8 mouse cellular contexts compared by ENCODE assay signal in genomic region chr15:101191459-101192259, GRCm38 (mm10). TPM values are rescaled to one million over a fixed set of nuclear protein-coding genes. Genes with fewer than 3 reads are reported as not detected.
DNase-seq lines count a peak whose midpoint lies in the region; ATAC-seq and TF ChIP-seq lines count a peak whose summit lies in the region.

No protein-coding gene starts in this region.

- intact Hi-C loops in left cerebral cortex, postnatal 10 days (cut with DNase I) = loop anchor here (10.0 kb wide), 1 partner anchor 127 kb away; no protein-coding TSS in a partner anchor

- no peaks in the 10 kb centered on the region for H3K27me3 ChIP-seq in liver, embryonic 12.5 days (replicated peaks)
- H3K27me3 ChIP-seq in midbrain, postnatal 0 days (ENCODE audit: insufficient read depth, low read length) = no peaks in the 10 kb centered on the region

- peak; percentile 45 for DNase-seq in right cerebral cortex, adult 18-20 months
- no peak for DNase-seq in right cerebral cortex, postnatal 14 days
- peak; percentile 54 for DNase-seq in embryo, embryonic 11 days
- peak; percentile 79 to 82 for DNase-seq in heart, adult 9 months (ENCODE audit: low spot score in 2 of 2)
- DNase-seq in midbrain, postnatal 0 days (ENCODE audit: low spot score) = peak; percentile 28
- no peak for DNase-seq in c-Kit-positive CD71-positive TER-119-positive erythroid progenitor cells, embryonic 14.5 days (ENCODE audit: low spot score)
- DNase-seq in left cerebral cortex, postnatal 10 days (ENCODE audit: extremely low spot score in 1 of 2, low spot score in 2 of 2) = no peak

- peaks cover 26% of the 10 kb centered on the region for H3K36me3 ChIP-seq in liver, embryonic 12.5 days
- H3K36me3 ChIP-seq in midbrain, postnatal 0 days (ENCODE audit: insufficient read depth, low read length) = peaks cover 23% of the 10 kb centered on the region

- 38% methylated on average over 13 of the region's 13 CpGs for WGBS in liver, embryonic 12.5 days (ENCODE audit: insufficient replicate concordance)
- 20% methylated on average over 13 of the region's 13 CpGs for WGBS in midbrain, postnatal 0 days

- peaks cover 72% of the 10 kb centered on the region for H3K4me1 ChIP-seq in liver, embryonic 12.5 days
- H3K4me1 ChIP-seq in midbrain, postnatal 0 days (ENCODE audit: insufficient read depth, low read length) = no peaks in the 10 kb centered on the region

- no peak for ATAC-seq in liver, embryonic 12.5 days
- ATAC-seq in midbrain, postnatal 0 days (ENCODE audit: low FRiP score) = no peak

- H3K9ac ChIP-seq in liver, embryonic 12.5 days = no peak overlapping the region
- no peak overlapping the region for H3K9ac ChIP-seq in midbrain, postnatal 0 days (replicated peaks; ENCODE audit: low read length, poor library complexity, severe bottlenecking)

- no peak for TF ChIP-seq CTCF in midbrain, postnatal 0 days (IDR thresholded peaks at IDR 0.05)

- H3K4me3 ChIP-seq in liver, embryonic 12.5 days = no peak overlapping the region
- no peak overlapping the region for H3K4me3 ChIP-seq in midbrain, postnatal 0 days (ENCODE audit: low read depth, low read length)

- H3K4me2 ChIP-seq in liver, embryonic 12.5 days = no peak overlapping the region
- no peak overlapping the region for H3K4me2 ChIP-seq in midbrain, postnatal 0 days (ENCODE audit: low read depth, low read length, poor library complexity, severe bottlenecking)

- no peaks in the 10 kb centered on the region for H3K9me3 ChIP-seq in liver, embryonic 12.5 days (replicated peaks)
- H3K9me3 ChIP-seq in midbrain, postnatal 0 days (ENCODE audit: low read length) = no peaks in the 10 kb centered on the region

- H3K27ac ChIP-seq in liver, embryonic 12.5 days = peak overlapping the region; percentile 57; the same call in 1 of the 2 replicates
- 0 out of 2 replicates have a peak overlapping the region, but pooled peaks have one; percentile 18 for H3K27ac ChIP-seq in midbrain, postnatal 0 days (ENCODE audit: low read depth, low read length)

RNA-seq across cellular contexts. Expression of gene Acvr1b, which starts 17.8 kb away (rescaled TPM):
- polyA plus RNA-seq in liver, embryonic 12.5 days (2016; fragmentation: Nextera tagmentation; extraction: Ambion mirVana) = 1.9 and 2.2 TPM in 2 replicates
- total RNA-seq in midbrain, postnatal 0 days (2014; rRNA removed) = 77.8 and 86.8 TPM in 2 replicates
- polyA plus RNA-seq in midbrain, postnatal 0 days (2015; fragmentation: Nextera tagmentation; extraction: Ambion mirVana) = 15.2 and 15.8 TPM in 2 replicates
- 100 to 1,000 TPM; 110 to 113 TPM for total RNA-seq in left cerebral cortex, postnatal 10 days (2021)

RNA-seq across cellular contexts. Expression of gene Grasp, which starts 32.3 kb away (rescaled TPM):
- 0.81 and 1.3 TPM in 2 replicates for polyA plus RNA-seq in liver, embryonic 12.5 days (2016; fragmentation: Nextera tagmentation; extraction: Ambion mirVana)
- 6.3 and 7.7 TPM in 2 replicates for total RNA-seq in midbrain, postnatal 0 days (2014; rRNA removed)
- polyA plus RNA-seq in midbrain, postnatal 0 days (2015; fragmentation: Nextera tagmentation; extraction: Ambion mirVana) = 1.8 and 1.9 TPM in 2 replicates
- total RNA-seq in left cerebral cortex, postnatal 10 days (2021) = 10 to 100 TPM; 30.9 to 34.2 TPM

Comparison
In these comparisons a context has a peak if more than half of its experiments do, and no peak if none do; other contexts are left out.
1. DNase-seq: peak in right cerebral cortex, adult 18-20 months (single experiment), embryo, embryonic 11 days (single experiment), heart, adult 9 months (2 of 2) and midbrain, postnatal 0 days (single experiment); none in right cerebral cortex, postnatal 14 days (single experiment), c-Kit-positive CD71-positive TER-119-positive erythroid progenitor cells, embryonic 14.5 days (single experiment) and left cerebral cortex, postnatal 10 days (0 of 2).